Mouse (Mus musculus) kidney, postnatal 25 days (tissue): ENCODE results near the gene Dcdc2a.
A peak's percentile ranks its signal among the peaks of the same experiment; 100 is the strongest.

Experiments used
- DNase-seq, 2 experiments: peaks; one replicate each; pipeline ENCODE4 v3.0.0; 2021; ENCODE audit warnings: mixed read lengths in 2 of 2

Gene Dcdc2a

DNA sequence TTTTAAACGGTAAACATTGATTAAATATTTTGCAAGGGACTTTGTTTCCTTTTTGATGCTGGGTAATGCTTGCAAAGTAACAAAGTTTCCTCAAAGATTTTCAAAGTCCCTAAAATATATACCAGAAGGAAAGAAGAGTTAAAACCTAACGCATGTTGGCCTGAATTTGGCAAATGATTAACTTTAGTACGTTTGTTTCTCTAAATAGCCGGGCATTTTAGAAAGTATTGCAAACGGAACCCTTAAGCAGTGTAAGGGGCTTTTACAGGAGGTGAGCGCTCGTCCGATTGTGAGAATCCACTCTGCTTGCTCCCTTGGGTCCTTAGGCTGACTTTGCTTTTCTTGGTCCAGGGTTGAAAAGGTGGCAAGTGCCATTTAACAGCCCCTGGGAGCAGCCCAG lies 41.5 kb downstream of the Dcdc2a start:
- no peak for DNase-seq

DNA sequence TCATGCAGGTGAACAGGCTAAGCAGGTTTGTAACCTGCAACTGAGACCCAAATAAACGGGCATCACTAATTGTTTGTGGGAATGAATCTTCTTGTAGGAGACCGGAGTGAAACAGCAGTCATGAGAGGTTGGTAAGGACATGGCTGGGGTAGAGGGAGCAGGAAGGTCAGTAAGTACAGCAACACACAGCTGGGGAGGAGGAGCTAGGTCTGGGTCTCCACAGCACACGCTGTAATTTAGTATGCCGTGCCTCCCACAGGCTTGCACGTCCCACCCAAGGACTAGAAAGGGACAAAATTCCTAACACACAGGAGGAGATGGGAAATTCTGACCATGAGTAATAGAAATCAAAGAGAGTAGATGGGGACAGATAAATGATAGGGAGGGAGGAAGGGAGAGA lies 42.8 kb downstream of the Dcdc2a start:
- DNase-seq = peak in 1 of 2 experiments; percentile 55

- no peak for DNase-seq
These were observed 43.7 kb downstream of the Dcdc2a start for GRCm38 (mm10) chr13:25099508-25099907.

DNA sequence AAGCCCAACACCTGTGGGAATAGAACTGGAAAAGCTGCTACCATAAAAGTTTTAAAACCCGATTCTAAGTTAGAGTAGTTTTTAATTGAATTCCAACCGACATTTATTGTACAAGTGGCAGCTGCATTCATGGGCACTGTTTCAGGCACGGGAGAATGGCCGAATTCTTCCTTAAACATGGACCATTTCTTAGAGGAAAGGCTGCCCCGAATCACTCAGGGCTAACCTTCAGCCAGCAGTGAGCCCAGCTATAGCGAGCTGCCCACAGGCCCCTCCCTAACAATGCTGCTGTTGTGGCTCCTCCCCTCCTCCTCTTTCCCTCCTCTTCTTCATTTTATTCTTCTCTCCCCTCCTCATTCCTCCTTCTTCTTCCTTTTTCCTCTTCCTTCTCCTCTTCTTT lies 44.8 kb downstream of the Dcdc2a start:
- no peak for DNase-seq

GRCm38 (mm10) chr13:25105671-25106070 lies 49.9 kb downstream of the Dcdc2a start:
- peak; percentile 58 to 73 for DNase-seq

DNA sequence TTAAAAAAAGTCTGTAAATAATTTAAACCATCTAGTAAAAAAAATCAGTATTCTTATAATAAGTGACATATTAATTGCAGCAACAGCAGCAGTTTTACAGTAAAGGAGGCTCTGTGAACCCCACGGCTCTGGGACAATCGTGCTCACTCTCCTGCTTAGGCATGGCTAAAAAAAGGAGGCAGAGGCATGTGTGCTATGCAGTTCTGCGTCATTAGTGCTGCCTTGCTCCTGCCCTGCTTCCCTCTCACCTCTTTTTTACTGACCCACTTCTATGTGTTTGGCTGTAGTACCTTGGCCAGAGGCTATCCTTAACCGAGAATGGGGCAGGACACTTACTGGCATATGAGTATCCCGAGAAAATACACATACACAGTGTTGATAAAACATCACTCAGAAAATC lies 50.9 kb downstream of the Dcdc2a start:
- peak; percentile 57 to 79 for DNase-seq

DNA sequence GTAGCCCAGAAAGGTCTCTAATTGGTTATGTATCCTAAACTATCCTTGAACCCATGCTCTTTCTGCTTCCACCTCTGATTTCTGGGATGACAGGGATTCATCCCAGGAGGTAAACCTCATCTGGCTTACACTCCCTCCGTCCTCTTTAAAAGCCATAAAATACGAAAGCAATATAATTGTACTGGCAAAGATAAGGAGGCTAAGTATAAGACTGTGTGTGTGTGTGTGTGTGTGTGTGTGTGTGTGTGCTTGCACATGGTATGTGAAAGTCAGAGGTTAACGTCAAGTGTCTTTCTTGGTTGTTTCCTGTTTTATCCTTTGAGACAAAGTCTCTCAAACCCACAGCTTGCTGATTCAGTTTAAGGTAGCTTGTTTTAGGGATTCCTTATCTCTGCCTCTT lies 52.5 kb downstream of the Dcdc2a start:
- DNase-seq = peak in 1 of 2 experiments; percentile 1

DNA sequence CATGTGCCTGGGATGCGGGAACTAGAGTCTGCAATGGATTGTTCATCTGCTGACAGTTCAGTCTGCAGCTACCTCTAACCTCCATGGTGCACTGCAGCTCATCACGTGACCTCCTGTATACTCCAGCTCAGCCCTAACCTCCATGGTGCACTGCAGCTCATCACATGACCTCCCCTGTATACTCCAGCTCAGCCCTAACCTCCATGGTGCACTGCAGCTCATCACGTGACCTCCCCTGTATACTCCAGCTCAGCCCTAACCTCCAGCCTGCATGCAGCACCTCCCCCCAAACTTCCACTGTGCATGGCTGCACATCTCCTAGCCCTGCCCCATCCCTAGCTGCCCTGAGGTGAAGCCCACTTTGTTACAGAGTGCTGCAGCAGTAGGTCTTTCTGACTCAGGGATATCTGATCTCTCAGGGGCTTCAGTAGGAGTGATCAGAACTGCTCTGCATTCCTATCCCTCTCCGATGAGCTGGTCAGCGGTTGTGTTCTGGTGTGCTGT lies 54.8 kb downstream of the Dcdc2a start:
- no peak for DNase-seq

DNA sequence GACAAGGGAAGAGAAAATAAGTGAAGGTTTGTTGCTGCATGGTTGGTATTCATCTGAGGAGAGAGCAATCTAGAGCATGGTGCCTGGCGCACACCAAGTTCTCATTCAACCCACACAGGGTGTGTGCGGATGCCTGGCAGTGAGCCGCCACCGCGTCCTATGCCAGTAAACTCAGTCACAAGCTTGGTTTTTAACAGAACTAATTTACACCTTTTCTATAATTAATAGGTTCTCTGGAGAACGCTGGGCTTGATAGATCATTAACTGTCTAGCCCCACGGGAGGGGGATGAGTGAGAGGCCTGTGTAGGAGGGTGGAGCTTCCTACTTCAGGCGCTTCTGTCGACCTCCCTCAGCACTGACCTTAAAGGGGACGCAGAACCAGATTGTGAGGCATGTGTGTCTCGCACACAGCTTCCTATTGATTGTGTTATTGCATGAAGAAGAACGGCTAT lies 59.7 kb downstream of the Dcdc2a start:
- DNase-seq = peak; percentile 83 to 90

GRCm38 (mm10) chr13:25115971-25116370 lies 60.2 kb downstream of the Dcdc2a start:
- peak; percentile 49 to 56 for DNase-seq

DNA sequence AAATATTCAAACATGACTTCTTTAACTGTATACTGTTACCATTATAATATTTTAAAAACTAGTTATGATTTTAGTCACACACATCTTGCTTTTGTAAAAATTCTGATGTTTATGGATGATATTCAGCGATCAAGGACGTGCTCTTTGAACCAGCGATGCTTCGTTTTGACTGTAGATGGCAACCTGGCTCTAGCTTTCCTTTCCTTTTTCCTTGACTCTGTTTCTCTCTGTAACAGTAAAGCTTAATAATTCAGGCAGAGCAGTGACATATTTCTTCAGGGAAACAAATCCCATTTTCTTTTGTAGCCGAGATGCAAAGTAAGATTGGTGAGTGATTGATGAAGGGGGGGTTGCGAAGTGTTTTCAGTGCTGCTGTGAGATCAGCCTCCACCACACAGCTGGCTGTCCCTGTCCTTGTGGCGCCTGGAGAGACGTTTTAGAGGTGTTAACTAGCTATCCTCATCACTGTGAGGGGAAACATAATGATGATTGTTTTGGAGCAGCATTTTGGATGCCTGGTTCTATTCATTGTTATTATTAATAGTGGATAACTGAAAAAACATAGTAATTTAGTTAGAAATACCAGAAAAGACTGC lies 67.0 kb downstream of the Dcdc2a start:
- DNase-seq = peak in 1 of 2 experiments; percentile 3

DNA sequence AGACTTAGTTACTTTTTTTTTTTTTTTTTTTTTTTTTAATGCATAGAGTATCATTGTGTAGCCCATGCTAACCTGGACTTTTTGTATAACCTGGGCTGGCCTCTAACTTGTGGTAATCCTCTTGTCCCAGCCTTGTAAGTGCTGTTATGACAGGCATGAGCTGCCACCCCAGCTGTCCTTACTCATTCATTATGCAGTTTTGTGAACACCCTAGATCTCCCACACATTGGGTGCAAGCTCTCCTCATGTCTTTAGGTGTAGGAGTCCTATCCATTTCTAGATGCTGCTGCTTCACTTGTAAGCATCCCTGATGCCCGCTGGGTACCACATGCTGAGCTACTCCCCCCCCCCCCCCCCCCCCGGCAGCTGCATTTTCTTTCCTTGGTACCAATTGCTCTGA lies 71.4 kb downstream of the Dcdc2a start:
- DNase-seq = peak in 1 of 2 experiments; percentile 21

DNA sequence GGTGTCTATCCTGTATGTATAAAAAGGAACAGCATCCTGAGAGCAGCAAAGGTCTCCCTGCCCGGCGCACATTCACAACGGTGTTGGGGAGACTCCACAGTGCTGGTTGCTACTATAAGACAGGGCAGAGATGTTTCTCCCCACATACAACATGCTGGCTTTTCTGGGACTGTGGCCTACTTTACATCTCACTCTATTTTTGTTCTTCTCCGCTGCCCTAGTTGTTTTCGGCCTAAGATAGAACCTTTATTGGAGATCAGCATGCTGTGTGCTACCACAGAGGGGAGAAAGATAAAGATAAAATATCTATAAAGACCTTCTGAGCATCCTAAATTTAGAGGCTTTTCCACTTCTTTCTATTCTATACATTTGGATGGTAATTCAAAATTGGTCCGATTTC lies 72.0 kb downstream of the Dcdc2a start:
- peak in 1 of 2 experiments; percentile 6 for DNase-seq

DNA sequence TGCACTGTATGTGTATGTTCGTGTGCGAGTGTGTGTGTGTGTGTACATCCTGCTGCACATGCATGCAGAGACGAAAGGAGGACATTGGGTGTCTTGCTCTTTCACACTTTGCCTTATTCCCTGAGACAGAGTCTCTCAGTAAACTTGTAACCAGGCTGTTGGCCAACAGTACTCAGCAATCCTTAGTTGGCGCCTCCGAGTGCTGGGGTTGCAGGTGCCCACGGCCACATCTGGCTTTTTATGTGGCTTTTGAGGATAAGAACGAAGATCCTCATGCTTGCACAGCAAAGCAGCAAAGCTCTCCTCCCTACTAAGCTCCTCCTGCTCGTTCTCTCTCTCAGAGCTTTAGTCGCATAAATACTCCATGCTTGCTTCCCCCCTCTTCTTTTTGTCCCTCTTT lies 73.0 kb downstream of the Dcdc2a start:
- DNase-seq = peak in 1 of 2 experiments; percentile 7

DNA sequence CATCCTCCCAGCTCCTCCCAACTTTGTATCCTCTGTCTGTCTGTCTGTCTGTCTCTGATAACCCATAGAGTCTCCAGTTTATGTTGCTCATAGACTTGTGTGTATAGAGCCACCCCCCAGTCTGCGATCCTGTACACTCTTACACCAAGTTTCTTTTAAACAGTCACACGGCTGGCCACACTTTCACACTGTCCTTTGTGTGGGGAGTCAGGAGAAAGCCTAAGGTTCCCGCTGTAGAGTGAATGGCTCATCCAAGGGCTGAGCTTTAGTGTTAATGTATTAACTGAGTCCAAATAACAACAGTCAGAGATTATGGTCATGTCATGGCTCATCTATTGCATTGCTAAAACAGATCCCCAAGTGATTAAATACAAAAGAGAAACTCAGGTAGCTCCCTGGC lies 87.3 kb downstream of the Dcdc2a start:
- DNase-seq = no peak

GRCm38 (mm10) chr13:25144093-25144492 lies 88.3 kb downstream of the Dcdc2a start:
- DNase-seq = no peak

DNA sequence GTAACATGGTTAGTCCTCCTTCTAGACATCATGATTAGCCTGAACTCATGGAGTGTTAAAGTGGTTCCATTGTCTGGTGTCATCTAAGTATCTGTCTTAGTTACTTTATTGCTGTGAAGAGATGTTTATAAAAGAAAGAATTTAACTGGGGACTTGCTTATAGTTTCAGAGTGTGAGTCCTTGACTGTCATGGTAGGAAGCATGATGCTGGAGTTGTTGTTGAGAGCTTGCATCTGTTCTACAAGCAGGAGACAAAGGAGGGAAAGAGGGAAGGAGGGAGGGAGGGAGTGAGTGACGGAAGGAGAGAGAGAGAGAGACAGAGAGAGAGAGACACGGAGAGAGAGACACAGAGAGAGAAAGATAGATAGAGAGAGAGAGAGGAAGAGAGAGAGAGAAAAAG lies 90.4 kb downstream of the Dcdc2a start:
- DNase-seq = no peak

- DNase-seq = peak; percentile 30 to 53
These were observed 94.5 kb downstream of the Dcdc2a start for GRCm38 (mm10) chr13:25150154-25150781.

DNA sequence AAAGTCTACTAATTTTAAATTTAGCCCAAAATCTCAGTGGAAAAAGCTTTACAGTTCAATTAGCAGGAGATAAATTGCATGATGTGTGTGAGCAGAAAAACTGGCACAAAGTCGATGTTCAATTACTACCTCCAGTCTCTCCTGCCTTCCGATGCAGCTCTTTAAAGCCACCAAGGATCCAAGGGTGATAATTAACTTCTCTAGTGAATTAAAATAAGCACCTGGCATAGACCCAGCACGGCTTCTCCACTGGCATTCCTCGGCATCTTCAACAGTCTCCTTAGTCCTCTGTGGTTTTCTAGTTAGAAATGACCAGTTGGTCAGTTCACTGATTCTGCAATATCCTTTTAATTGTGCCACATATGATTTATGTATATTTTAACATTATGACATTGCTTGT lies 95.1 kb downstream of the Dcdc2a start:
- DNase-seq = peak in 1 of 2 experiments; percentile 72

GRCm38 (mm10) chr13:25159917-25160316 lies 104.1 kb downstream of the Dcdc2a start:
- no peak for DNase-seq

DNA sequence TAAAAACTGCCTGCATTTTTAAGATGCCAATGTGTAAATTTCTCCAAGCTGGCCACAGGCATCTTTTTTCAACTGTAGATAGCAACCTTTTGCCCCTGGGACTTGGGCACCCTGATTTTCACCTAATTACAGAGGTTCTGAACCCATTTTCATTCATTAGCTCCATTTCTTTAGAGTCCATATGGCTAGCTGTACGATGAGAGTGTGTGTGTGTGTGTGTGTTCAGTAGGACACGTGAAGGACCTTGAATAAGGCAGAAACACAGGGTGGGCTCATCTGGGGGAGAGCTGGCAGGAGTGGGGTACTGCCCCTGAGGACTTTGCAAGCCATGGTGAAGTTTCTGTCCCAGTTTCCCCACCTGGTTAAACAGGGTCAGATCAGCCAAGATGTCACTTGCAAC lies 105.0 kb downstream of the Dcdc2a start:
- no peak for DNase-seq

GRCm38 (mm10) chr13:25162594-25162993 lies 106.8 kb downstream of the Dcdc2a start:
- DNase-seq = no peak

DNA sequence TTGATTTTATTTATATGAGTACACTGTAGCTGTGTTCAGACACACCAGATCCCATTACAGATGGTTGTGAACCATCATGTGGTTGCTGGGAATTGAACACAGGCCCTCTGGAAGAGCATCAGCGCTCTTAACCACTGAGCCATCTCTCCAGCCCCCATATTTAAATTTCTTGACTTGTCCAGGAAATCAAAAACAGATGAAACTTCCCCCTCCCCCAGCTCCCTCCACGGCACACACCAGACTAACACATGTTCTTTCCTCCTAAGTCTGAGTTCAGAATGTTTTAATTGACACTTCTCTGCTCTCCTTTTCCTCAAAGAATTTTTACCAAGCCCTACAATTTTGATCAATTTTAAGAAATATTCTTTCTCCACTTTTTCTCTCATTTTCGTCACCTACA lies 113.1 kb downstream of the Dcdc2a start:
- DNase-seq = no peak

DNA sequence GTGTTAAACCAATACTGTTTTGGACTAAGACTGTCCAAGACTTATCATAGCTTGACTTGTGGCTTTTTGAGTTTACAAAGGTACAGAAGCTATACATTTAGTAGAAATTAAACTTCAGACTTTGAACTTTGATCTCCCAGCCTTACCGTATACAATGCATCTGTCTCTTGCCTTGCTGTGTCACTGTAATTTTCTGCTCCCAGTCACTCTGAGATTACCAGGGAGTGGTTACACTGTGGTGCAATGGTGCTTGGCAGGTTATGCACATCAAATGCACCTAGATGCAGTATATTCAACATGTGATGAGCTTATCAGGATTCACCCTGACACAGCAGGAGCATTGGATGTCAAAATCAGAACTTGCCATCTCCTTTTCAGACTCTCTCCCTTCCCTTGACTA lies 122.0 kb downstream of the Dcdc2a start:
- no peak for DNase-seq
